Mouse (Mus musculus) hindbrain, embryonic 12.5 days (tissue): Measurements from ENCODE around the gene Fyn. TPM values are rescaled to one million over a fixed set of nuclear protein-coding genes. Genes with fewer than 3 reads are reported as not detected.

Source experiments
- ATAC-seq: fragments of 200-750 bp; cut with Nextera tagmentation; 2 replicates; pipeline ENCODE4 v1.8.0; 2017; ENCODE audit warnings: moderate TSS enrichment; ENCODE audit not compliant: low FRiP score
- H3K27ac ChIP-seq: fragments of 300-500 bp; sonication (generic); 2 replicates; pipeline ENCODE4 v1.5.1; 2016; ENCODE audit warnings: mild to moderate bottlenecking
- H3K27me3 ChIP-seq: fragments of 300-500 bp; sonication (generic); 2 replicates; pipeline ENCODE4 v1.6.1; 2016; ENCODE audit warnings: mild to moderate bottlenecking
- H3K36me3 ChIP-seq: fragments of 300-500 bp; sonication (generic); 2 replicates; pipeline ENCODE4 v1.6.1; 2016; ENCODE audit warnings: mild to moderate bottlenecking
- H3K4me1 ChIP-seq: fragments of 300-500 bp; sonication (generic); 2 replicates; pipeline ENCODE4 v1.6.1; 2016
- H3K4me2 ChIP-seq: fragments of 300-500 bp; sonication (generic); replicated peaks from 2 replicates; pipeline ENCODE4 v1.6.1; 2016; ENCODE audit warnings: mild to moderate bottlenecking
- H3K4me3 ChIP-seq: fragments of 300-500 bp; sonication (generic); 2 replicates; pipeline ENCODE4 v1.5.1; 2016; ENCODE audit warnings: mild to moderate bottlenecking
- H3K9ac ChIP-seq: fragments of 300-500 bp; sonication (generic); 2 replicates; pipeline ENCODE4 v1.6.1; 2016; ENCODE audit warnings: mild to moderate bottlenecking, moderate library complexity
- H3K9me3 ChIP-seq: fragments of 300-500 bp; sonication (generic); replicated peaks from 2 replicates; pipeline ENCODE4 v1.6.1; 2016; ENCODE audit warnings: mild to moderate bottlenecking
- WGBS: fragments of 180-500 bp; shearing (Covaris S2); methylation state at CpG from one replicate; pipeline ENCODE4 v1.1.7; 2016; 5-methylcytosine and 5-hydroxymethylcytosine counted together
- polyA plus RNA-seq: library from polyadenylated mRNA; unstranded; fragments of >200 nt; fragmentation: Nextera tagmentation; extraction: Ambion mirVana; gene quantifications from 2 replicates; pipeline ENCODE4 v1.2.1, GENCODE M21; 2016

Fyn gene
- polyA plus RNA-seq, 1 experiment from 2014 or later: 64.8 TPM

GRCm38 (mm10) chr10:39509937-39510336 lies 141.3 kb downstream of the Fyn start:
- H3K4me2 ChIP-seq: no peak overlapping the region
- no peaks in the 10 kb centered on the region for H3K9me3 ChIP-seq
- H3K4me3 ChIP-seq: no peak overlapping the region
- no peaks in the 10 kb centered on the region for H3K27me3 ChIP-seq
- peaks cover 42% of the 10 kb centered on the region for H3K4me1 ChIP-seq
- 78% methylated on average over 8 of the region's 8 CpGs for WGBS
- no peak for ATAC-seq
- peaks cover 14% of the 10 kb centered on the region for H3K36me3 ChIP-seq
- no peak overlapping the region for H3K9ac ChIP-seq
- H3K27ac ChIP-seq: no peak overlapping the region

GRCm38 (mm10) chr10:39512631-39513314 lies 144.1 kb downstream of the Fyn start:
- no peak overlapping the region for H3K27ac ChIP-seq
- WGBS: 82% methylated on average over 14 of the region's 14 CpGs
- H3K36me3 ChIP-seq: peaks cover 36% of the 10 kb centered on the region
- ATAC-seq: no peak
- H3K4me3 ChIP-seq: no peak overlapping the region
- H3K9ac ChIP-seq: no peak overlapping the region
- no peaks in the 10 kb centered on the region for H3K9me3 ChIP-seq
- H3K27me3 ChIP-seq: no peaks in the 10 kb centered on the region
- H3K4me2 ChIP-seq: no peak overlapping the region
- H3K4me1 ChIP-seq: peaks cover 37% of the 10 kb centered on the region

GRCm38 (mm10) chr10:39514916-39515315 lies 146.3 kb downstream of the Fyn start:
- H3K4me3 ChIP-seq: no peak overlapping the region
- H3K9me3 ChIP-seq: no peaks in the 10 kb centered on the region
- H3K4me1 ChIP-seq: peaks cover 51% of the 10 kb centered on the region
- ATAC-seq: no peak
- H3K27me3 ChIP-seq: no peaks in the 10 kb centered on the region
- peaks cover 36% of the 10 kb centered on the region for H3K36me3 ChIP-seq
- no peak overlapping the region for H3K4me2 ChIP-seq
- WGBS: 91% methylated on average over 8 of the region's 8 CpGs
- no peak overlapping the region for H3K27ac ChIP-seq
- H3K9ac ChIP-seq: no peak overlapping the region

- H3K27ac ChIP-seq: no peak overlapping the region
- no peak overlapping the region for H3K4me3 ChIP-seq
- H3K36me3 ChIP-seq: peaks cover 36% of the 10 kb centered on the region
- no peak for ATAC-seq
- H3K9me3 ChIP-seq: no peaks in the 10 kb centered on the region
- no peak overlapping the region for H3K9ac ChIP-seq
- no peaks in the 10 kb centered on the region for H3K27me3 ChIP-seq
- no peak overlapping the region for H3K4me2 ChIP-seq
- 81% methylated on average over 6 of the region's 6 CpGs for WGBS
- peaks cover 44% of the 10 kb centered on the region for H3K4me1 ChIP-seq
Observed at GRCm38 (mm10) chr10:39516541-39517133, 148.0 kb downstream of the Fyn start.

- H3K27ac ChIP-seq: peak overlapping the region; percentile 48
- no peaks in the 10 kb centered on the region for H3K27me3 ChIP-seq
- H3K9me3 ChIP-seq: no peaks in the 10 kb centered on the region
- H3K4me1 ChIP-seq: peaks cover 48% of the 10 kb centered on the region
- H3K9ac ChIP-seq: no peak overlapping the region; the same call in 1 of the 2 replicates
- H3K4me3 ChIP-seq: no peak overlapping the region
- WGBS: 32% methylated on average over 9 of the region's 9 CpGs
- H3K36me3 ChIP-seq: peaks cover 31% of the 10 kb centered on the region
- ATAC-seq: no peak
- no peak overlapping the region for H3K4me2 ChIP-seq
Observed at GRCm38 (mm10) chr10:39517375-39517774, 148.7 kb downstream of the Fyn start.

GRCm38 (mm10) chr10:39518232-39518631 lies 149.6 kb downstream of the Fyn start:
- peaks cover 54% of the 10 kb centered on the region for H3K4me1 ChIP-seq
- H3K9ac ChIP-seq: 0 out of 2 replicates have a peak overlapping the region, but pooled peaks have one; percentile 45
- no peak overlapping the region for H3K4me3 ChIP-seq
- no peaks in the 10 kb centered on the region for H3K9me3 ChIP-seq
- ATAC-seq: no peak
- peak overlapping the region; percentile 48; the same call in 1 of the 2 replicates for H3K27ac ChIP-seq
- peaks cover 34% of the 10 kb centered on the region for H3K36me3 ChIP-seq
- 52% methylated on average over 8 of the region's 8 CpGs for WGBS
- no peaks in the 10 kb centered on the region for H3K27me3 ChIP-seq
- no peak overlapping the region for H3K4me2 ChIP-seq

GRCm38 (mm10) chr10:39518859-39519258 lies 150.2 kb downstream of the Fyn start:
- 83% methylated on average over 3 of the region's 3 CpGs for WGBS
- Histone ChIP-seq H3K36me3 (peaks cover 32% of the 10 kb centered on the region), H3K9me3 (no peaks in the 10 kb centered on the region), H3K4me2 (no peak overlapping the region), H3K27me3 (no peaks in the 10 kb centered on the region), H3K27ac (peak overlapping the region; percentile 64; the same call in 1 of the 2 replicates), H3K4me3 (no peak overlapping the region), H3K4me1 (peaks cover 55% of the 10 kb centered on the region), H3K9ac (no peak overlapping the region)
- no peak for ATAC-seq

GRCm38 (mm10) chr10:39520123-39520989 lies 151.7 kb downstream of the Fyn start:
- H3K4me1 ChIP-seq: peaks cover 67% of the 10 kb centered on the region
- H3K36me3 ChIP-seq: peaks cover 24% of the 10 kb centered on the region
- ATAC-seq: peak; percentile 68
- no peak overlapping the region for H3K4me3 ChIP-seq
- no peaks in the 10 kb centered on the region for H3K9me3 ChIP-seq
- no peak overlapping the region for H3K9ac ChIP-seq
- no peaks in the 10 kb centered on the region for H3K27me3 ChIP-seq
- H3K27ac ChIP-seq: peak overlapping the region; percentile 55; the same call in 1 of the 2 replicates
- no peak overlapping the region for H3K4me2 ChIP-seq
- 57% methylated on average over 9 of the region's 9 CpGs for WGBS

- ATAC-seq: no peak
- no peak overlapping the region for H3K27ac ChIP-seq
- H3K9me3 ChIP-seq: no peaks in the 10 kb centered on the region
- H3K4me2 ChIP-seq: no peak overlapping the region
- H3K9ac ChIP-seq: no peak overlapping the region
- no peaks in the 10 kb centered on the region for H3K27me3 ChIP-seq
- H3K4me3 ChIP-seq: no peak overlapping the region
- WGBS: 67% methylated on average over 1 of the region's 1 CpGs
- H3K4me1 ChIP-seq: peaks cover 65% of the 10 kb centered on the region
- peaks cover 24% of the 10 kb centered on the region for H3K36me3 ChIP-seq
Observed at GRCm38 (mm10) chr10:39521327-39521726, 152.7 kb downstream of the Fyn start.

GRCm38 (mm10) chr10:39521861-39522391 lies 153.3 kb downstream of the Fyn start:
- H3K9ac ChIP-seq: no peak overlapping the region
- H3K9me3 ChIP-seq: no peaks in the 10 kb centered on the region
- no peak overlapping the region for H3K4me2 ChIP-seq
- H3K4me3 ChIP-seq: no peak overlapping the region
- peaks cover 23% of the 10 kb centered on the region for H3K36me3 ChIP-seq
- 76% methylated on average over 5 of the region's 5 CpGs for WGBS
- ATAC-seq: no peak
- H3K27me3 ChIP-seq: no peaks in the 10 kb centered on the region
- H3K27ac ChIP-seq: no peak overlapping the region
- peaks cover 65% of the 10 kb centered on the region for H3K4me1 ChIP-seq

- Histone ChIP-seq H3K4me1 (peaks cover 57% of the 10 kb centered on the region), H3K9me3 (no peaks in the 10 kb centered on the region), H3K36me3 (peaks cover 25% of the 10 kb centered on the region), H3K27ac (0 out of 2 replicates have a peak overlapping the region, but pooled peaks have one; percentile 40), H3K27me3 (no peaks in the 10 kb centered on the region), H3K4me2 (no peak overlapping the region), H3K9ac (no peak overlapping the region), H3K4me3 (no peak overlapping the region)
- WGBS: 68% methylated on average over 11 of the region's 11 CpGs
- ATAC-seq: no peak
Observed at GRCm38 (mm10) chr10:39522857-39523614, 154.4 kb downstream of the Fyn start.
